Mouse (Mus musculus) liver, embryonic 14.5 days (tissue): Measurements from ENCODE around the gene Ints3. TPM values are rescaled to one million over a fixed set of nuclear protein-coding genes. Genes with fewer than 3 reads are reported as not detected.
"Not testable (repeated sequence)": the region's sequence is repeated elsewhere in the genome, so short reads cannot be mapped to it uniquely, and the experiment has no call there.

ENCODE experiments used
- ATAC-seq: fragments of 200-750 bp; cut with Nextera tagmentation; 2 replicates; pipeline ENCODE4 v1.8.0; 2017; ENCODE audit warnings: moderate number of reproducible peaks, mild to moderate bottlenecking, moderate library complexity; ENCODE audit not compliant: insufficient read depth
- DNase-seq, 3 experiments: peaks; one replicate each; pipeline ENCODE4 v3.0.0-alpha.2; 2012 to 2013; ENCODE audit warnings: low read depth in 3 of 3, low spot score in 3 of 3
- H3K27ac ChIP-seq: fragments of 300-500 bp; sonication (generic); 2 replicates; pipeline ENCODE4 v1.5.1; 2014; ENCODE audit warnings: moderate library complexity, mild to moderate bottlenecking, control low read depth, inconsistent platforms
- H3K27me3 ChIP-seq: fragments of 300-500 bp; sonication (generic); 2 replicates; pipeline ENCODE4 v1.6.1; 2014; ENCODE audit warnings: mild to moderate bottlenecking, low read length, moderate library complexity; ENCODE audit not compliant: control insufficient read depth, insufficient read depth
- H3K36me3 ChIP-seq: fragments of 300-500 bp; sonication (generic); replicated peaks from 2 replicates; pipeline ENCODE4 v1.6.1; 2014; ENCODE audit warnings: low read depth; ENCODE audit not compliant: control insufficient read depth, insufficient read depth
- H3K4me1 ChIP-seq, 2 experiments: fragments of 200-500 bp in 1 of 2; fragments of 300-500 bp in 1 of 2; sonication (generic) in 1 of 2; replicated peaks; 2 replicates each; pipeline ENCODE4 v1.6.1; 2012 to 2014; ENCODE audit warnings: antibody characterized with exemption in 1 of 2, inconsistent platforms in 1 of 2, low read length in 1 of 2; ENCODE audit not compliant: control insufficient read depth in 2 of 2, insufficient read depth in 2 of 2
- H3K4me2 ChIP-seq: fragments of 300-500 bp; sonication (generic); 2 replicates; pipeline ENCODE4 v1.6.1; 2014; ENCODE audit warnings: low read depth, mild to moderate bottlenecking, control low read depth, moderate library complexity
- H3K4me3 ChIP-seq, 2 experiments: fragments of 200-500 bp in 1 of 2; fragments of 300-500 bp in 1 of 2; sonication (generic) in 1 of 2; 2 replicates each; pipeline ENCODE4 v1.5.1; 2012 to 2014; ENCODE audit warnings: low read depth in 2 of 2, low read length in 2 of 2, mild to moderate bottlenecking in 2 of 2, control low read depth in 1 of 2, inconsistent platforms in 1 of 2, moderate library complexity in 1 of 2; ENCODE audit not compliant: insufficient read depth in 1 of 2
- H3K9ac ChIP-seq: fragments of 300-500 bp; sonication (generic); replicated peaks from 2 replicates; pipeline ENCODE4 v1.6.1; 2014; ENCODE audit warnings: mild to moderate bottlenecking, control low read depth, moderate library complexity
- H3K9me3 ChIP-seq: fragments of 300-500 bp; sonication (generic); 2 replicates; pipeline ENCODE4 v1.6.1; 2016; ENCODE audit warnings: low read length, mixed read lengths; ENCODE audit not compliant: control insufficient read depth
- CTCF ChIP-seq: IDR thresholded peaks from 2 replicates; pipeline ENCODE4 v1.5.1; 2016; ENCODE audit warnings: antibody characterized with exemption, low read depth, control low read depth
- EP300 ChIP-seq: IDR thresholded peaks from 2 replicates; pipeline ENCODE4 v1.6.1; 2016; ENCODE audit warnings: antibody characterized with exemption, low read depth
- WGBS: fragments of 180-500 bp; shearing (Covaris S2); extraction: QIAGEN DNeasy Blood & Tissue Kit; methylation state at CpG from one replicate; pipeline ENCODE4 v1.1.7; 2014; ENCODE audit not compliant: insufficient replicate concordance; 5-methylcytosine and 5-hydroxymethylcytosine counted together
- polyA plus RNA-seq, 2 experiments: library from polyadenylated mRNA; depleted of rRNA in 1 of 2; stranded (reverse) in 1 of 2; unstranded in 1 of 2; fragments of >200 nt; fragmentation: Nextera tagmentation in 1 of 2; extraction: Ambion mirVana in 1 of 2; gene quantifications; 2 replicates each; pipeline versions ENCODE4 v1.2.1 to v1.2.3; 2012 to 2014

The Ints3 gene
- polyA plus RNA-seq, 2 experiments, result 6.6 to 12.7 TPM

DNA sequence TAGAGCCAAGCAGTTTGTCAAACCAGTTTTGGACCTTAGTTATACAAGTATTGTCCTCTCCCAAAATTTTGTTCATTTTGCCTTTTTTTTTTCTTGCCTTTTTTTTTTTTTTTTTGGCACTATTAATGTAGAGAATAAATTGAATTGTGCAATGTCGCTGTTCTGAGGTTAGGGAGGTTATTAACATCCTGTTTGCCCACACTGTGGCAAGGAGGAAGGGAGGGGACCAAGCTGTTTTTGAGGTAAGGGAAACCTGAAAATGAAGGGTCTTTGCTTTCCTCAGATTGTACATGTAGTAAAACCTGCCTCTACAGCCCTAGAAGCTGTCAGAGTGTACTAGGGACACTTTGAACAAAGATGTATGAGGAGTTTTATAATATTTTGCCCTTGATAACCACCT lies 74.2 kb downstream of the Ints3 start:
- H3K36me3 ChIP-seq, result peaks cover 33% of the 10 kb centered on the region
- no peaks in the 10 kb centered on the region for H3K9me3 ChIP-seq
- DNase-seq (no peak), ATAC-seq (no peak)
- no peaks in the 10 kb centered on the region for H3K27me3 ChIP-seq
- no peak overlapping the region for H3K4me2 ChIP-seq
- no peak overlapping the region for H3K9ac ChIP-seq
- TF ChIP-seq EP300 (no peak), CTCF (no peak)
- H3K27ac ChIP-seq, result no peak overlapping the region
- no peak overlapping the region for H3K4me3 ChIP-seq
- peaks cover 2 to 4% of the 10 kb centered on the region in 2 experiments; a peak in 2 of 4 replicates for H3K4me1 ChIP-seq
- 72% methylated on average over 1 of the region's 1 CpGs for WGBS

DNA sequence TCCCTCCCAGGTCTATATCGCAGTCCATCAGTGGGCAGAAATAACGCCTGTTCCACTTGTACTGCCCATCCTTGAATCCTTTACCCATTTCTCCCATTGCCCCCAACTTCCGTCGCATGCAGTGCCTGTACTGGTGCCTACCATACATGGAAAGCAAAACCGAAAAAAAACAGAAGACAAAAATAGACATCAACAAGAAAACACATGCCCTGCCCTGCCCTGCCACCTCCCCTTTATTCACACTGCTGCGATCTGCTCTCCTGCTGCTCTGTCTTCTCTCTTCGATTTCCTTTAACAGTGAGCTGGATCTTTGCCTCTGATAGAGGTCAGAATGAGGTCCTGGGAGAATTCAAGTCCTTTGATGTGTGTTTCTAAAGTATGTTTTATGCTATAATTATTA lies 75.5 kb downstream of the Ints3 start:
- H3K4me2 ChIP-seq, result no peak overlapping the region
- TF ChIP-seq EP300 (no peak), CTCF (no peak)
- H3K27me3 ChIP-seq, result no peaks in the 10 kb centered on the region
- no peak overlapping the region for H3K27ac ChIP-seq
- WGBS, result 81% methylated on average over 7 of the region's 7 CpGs
- H3K4me1 ChIP-seq, result no peaks in the 10 kb centered on the region
- H3K4me3 ChIP-seq, result no peak overlapping the region
- ATAC-seq (no peak), DNase-seq (no peak)
- H3K9ac ChIP-seq, result no peak overlapping the region
- no peaks in the 10 kb centered on the region for H3K9me3 ChIP-seq
- H3K36me3 ChIP-seq, result peaks cover 46% of the 10 kb centered on the region

DNA sequence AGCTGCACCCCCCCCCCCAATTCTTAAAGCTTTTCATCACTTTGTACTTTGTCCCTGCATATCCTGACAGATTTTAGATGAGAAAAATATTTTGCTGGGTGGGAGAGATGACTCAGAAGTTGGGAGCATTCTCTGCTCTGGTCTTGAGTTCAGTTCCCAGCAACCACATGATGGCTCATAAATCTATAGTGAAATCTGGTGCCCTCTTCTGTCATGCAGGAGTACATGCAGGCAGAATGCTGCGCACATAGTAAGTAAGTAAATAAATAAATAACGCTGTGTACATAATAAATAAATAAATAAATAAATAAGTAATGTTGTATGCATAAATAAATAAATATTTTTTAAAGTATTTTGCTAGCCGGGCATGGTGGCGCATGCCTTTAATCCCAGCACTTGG lies 85.6 kb downstream of the Ints3 start:
- no peak overlapping the region for H3K9ac ChIP-seq
- H3K9me3 ChIP-seq, result no peaks in the 10 kb centered on the region
- no peak overlapping the region for H3K4me3 ChIP-seq
- no peak overlapping the region for H3K27ac ChIP-seq
- ATAC-seq (no peak), DNase-seq (no peak)
- WGBS, result 92% methylated on average over 4 of the region's 4 CpGs
- peaks cover 41% of the 10 kb centered on the region for H3K36me3 ChIP-seq
- H3K27me3 ChIP-seq, result no peaks in the 10 kb centered on the region
- TF ChIP-seq EP300 (no peak), CTCF (no peak; the same call in 1 of the 2 replicates)
- no peaks in the 10 kb centered on the region for H3K4me1 ChIP-seq
- H3K4me2 ChIP-seq, result no peak overlapping the region

DNA sequence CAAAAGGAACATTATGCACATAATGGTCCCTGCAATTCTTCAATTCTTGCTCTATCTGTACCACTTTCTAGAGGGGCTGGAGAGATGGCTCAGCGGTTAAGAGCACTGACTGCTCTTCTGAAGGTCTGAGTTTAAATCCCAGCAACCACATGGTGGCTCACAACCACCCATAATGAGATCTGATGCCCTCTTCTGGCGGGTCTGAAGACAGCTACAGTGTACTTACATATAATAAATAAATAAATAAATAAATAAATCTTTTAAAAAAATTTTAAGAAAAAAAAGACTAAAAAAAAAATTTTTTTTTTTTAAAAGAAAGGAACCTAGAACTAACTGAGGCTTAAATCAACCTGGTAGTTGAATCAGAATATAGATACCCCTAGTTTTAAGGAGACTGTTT lies 90.6 kb downstream of the Ints3 start:
- not testable (repeated sequence) for H3K4me3 ChIP-seq, H3K4me1 ChIP-seq, DNase-seq, H3K9me3 ChIP-seq, ATAC-seq, H3K9ac ChIP-seq, H3K27ac ChIP-seq, H3K27me3 ChIP-seq, H3K4me2 ChIP-seq
- peak; percentile 20; the same call in 1 of the 2 replicates for TF ChIP-seq CTCF
- WGBS, result 52% methylated on average over 2 of the region's 2 CpGs
- peaks cover 21% of the 10 kb centered on the region for H3K36me3 ChIP-seq

Other genes starting within 250 kb of the Ints3 start
- 1,231 and 1,357 TPM in 2 replicates for gene Rps27, start 220.0 kb downstream of the Ints3 start, polyA plus RNA-seq (2012; rRNA removed)
- gene Rps27, start 220.0 kb downstream of the Ints3 start, polyA plus RNA-seq (2014; fragmentation: Nextera tagmentation; extraction: Ambion mirVana), result 948 and 959 TPM in 2 replicates
- 2.0 and 4.3 TPM in 2 replicates for gene Rab13, start 219.9 kb downstream of the Ints3 start, polyA plus RNA-seq (2012; rRNA removed)
- gene Rab13, start 219.9 kb downstream of the Ints3 start, polyA plus RNA-seq (2014; fragmentation: Nextera tagmentation; extraction: Ambion mirVana), result 1.9 and 2.9 TPM in 2 replicates
- gene Jtb, start 202.0 kb downstream of the Ints3 start, polyA plus RNA-seq (2012; rRNA removed), result 18.8 and 21.2 TPM in 2 replicates
- 48.8 and 55.9 TPM in 2 replicates for gene Jtb, start 202.0 kb downstream of the Ints3 start, polyA plus RNA-seq (2014; fragmentation: Nextera tagmentation; extraction: Ambion mirVana)
- gene Creb3l4, start 190.1 kb downstream of the Ints3 start, polyA plus RNA-seq (2012; rRNA removed), result 0.15 and 0.27 TPM in 2 replicates
- gene Creb3l4, start 190.1 kb downstream of the Ints3 start, polyA plus RNA-seq (2014; fragmentation: Nextera tagmentation; extraction: Ambion mirVana), result 0.24 and 0.28 TPM in 2 replicates
- 9.8 and 10.8 TPM in 2 replicates for gene Slc39a1, start 185.4 kb downstream of the Ints3 start, polyA plus RNA-seq (2012; rRNA removed)
- 24.1 and 24.9 TPM in 2 replicates for gene Slc39a1, start 185.4 kb downstream of the Ints3 start, polyA plus RNA-seq (2014; fragmentation: Nextera tagmentation; extraction: Ambion mirVana)
- 7.6 and 8.9 TPM in 2 replicates for gene Crtc2, start 179.5 kb downstream of the Ints3 start, polyA plus RNA-seq (2012; rRNA removed)
- 3.2 TPM in 2 replicates for gene Crtc2, start 179.5 kb downstream of the Ints3 start, polyA plus RNA-seq (2014; fragmentation: Nextera tagmentation; extraction: Ambion mirVana)
- 3.9 and 4.6 TPM in 2 replicates for gene Dennd4b, start 168.4 kb downstream of the Ints3 start, polyA plus RNA-seq (2012; rRNA removed)
- 1.0 and 1.6 TPM in 2 replicates for gene Dennd4b, start 168.4 kb downstream of the Ints3 start, polyA plus RNA-seq (2014; fragmentation: Nextera tagmentation; extraction: Ambion mirVana)
- gene Gatad2b, start 140.4 kb downstream of the Ints3 start, polyA plus RNA-seq (2012; rRNA removed), result 4.4 and 5.6 TPM in 2 replicates
- 2.2 and 3.2 TPM in 2 replicates for gene Gatad2b, start 140.4 kb downstream of the Ints3 start, polyA plus RNA-seq (2014; fragmentation: Nextera tagmentation; extraction: Ambion mirVana)
- gene Slc27a3, start 43.7 kb downstream of the Ints3 start, polyA plus RNA-seq (2012; rRNA removed), result 2.1 TPM in 2 replicates
- 0.76 and 1.0 TPM in 2 replicates for gene Slc27a3, start 43.7 kb downstream of the Ints3 start, polyA plus RNA-seq (2014; fragmentation: Nextera tagmentation; extraction: Ambion mirVana)
- gene Npr1, start 32.2 kb upstream of the Ints3 start, polyA plus RNA-seq (2012; rRNA removed), result 6.5 and 7.2 TPM in 2 replicates
- gene Npr1, start 32.2 kb upstream of the Ints3 start, polyA plus RNA-seq (2014; fragmentation: Nextera tagmentation; extraction: Ambion mirVana), result 2.8 and 4.0 TPM in 2 replicates
- gene Ilf2, start 42.5 kb upstream of the Ints3 start, polyA plus RNA-seq (2012; rRNA removed), result 23.3 and 34.5 TPM in 2 replicates
- 46.5 and 48.9 TPM in 2 replicates for gene Ilf2, start 42.5 kb upstream of the Ints3 start, polyA plus RNA-seq (2014; fragmentation: Nextera tagmentation; extraction: Ambion mirVana)
- gene Snapin, start 57.4 kb upstream of the Ints3 start, polyA plus RNA-seq (2012; rRNA removed), result 7.4 and 9.3 TPM in 2 replicates
- gene Snapin, start 57.4 kb upstream of the Ints3 start, polyA plus RNA-seq (2014; fragmentation: Nextera tagmentation; extraction: Ambion mirVana), result 17.0 and 18.7 TPM in 2 replicates
- gene Chtop, start 75.9 kb upstream of the Ints3 start, polyA plus RNA-seq (2012; rRNA removed), result 33.6 and 49.9 TPM in 2 replicates
- 29.7 and 32.7 TPM in 2 replicates for gene Chtop, start 75.9 kb upstream of the Ints3 start, polyA plus RNA-seq (2014; fragmentation: Nextera tagmentation; extraction: Ambion mirVana)
- 9.2 and 14.9 TPM in 2 replicates for gene S100a1, start 80.8 kb upstream of the Ints3 start, polyA plus RNA-seq (2012; rRNA removed)
- gene S100a1, start 80.8 kb upstream of the Ints3 start, polyA plus RNA-seq (2014; fragmentation: Nextera tagmentation; extraction: Ambion mirVana), result 20.8 and 27.1 TPM in 2 replicates
- 7.4 and 11.1 TPM in 2 replicates for gene S100a13, start 80.8 kb upstream of the Ints3 start, polyA plus RNA-seq (2012; rRNA removed)
- 18.0 and 19.7 TPM in 2 replicates for gene S100a13, start 80.8 kb upstream of the Ints3 start, polyA plus RNA-seq (2014; fragmentation: Nextera tagmentation; extraction: Ambion mirVana)
- 0.11 and 0.13 TPM in 2 replicates for gene S100a14, start 93.2 kb upstream of the Ints3 start, polyA plus RNA-seq (2012; rRNA removed)
- gene S100a14, start 93.2 kb upstream of the Ints3 start, polyA plus RNA-seq (2014; fragmentation: Nextera tagmentation; extraction: Ambion mirVana), result not detected in 2 replicates
- gene S100a16, start 103.6 kb upstream of the Ints3 start, polyA plus RNA-seq (2012; rRNA removed), result 12.3 and 15.5 TPM in 2 replicates
- gene S100a16, start 103.6 kb upstream of the Ints3 start, polyA plus RNA-seq (2014; fragmentation: Nextera tagmentation; extraction: Ambion mirVana), result 24.1 and 24.9 TPM in 2 replicates
- not detected in 2 replicates for gene S100a3, start 127.0 kb upstream of the Ints3 start, polyA plus RNA-seq (2012; rRNA removed)
- gene S100a3, start 127.0 kb upstream of the Ints3 start, polyA plus RNA-seq (2014; fragmentation: Nextera tagmentation; extraction: Ambion mirVana), result 0.20 TPM in 1 of 2 replicates, not detected in the other
- not detected in 2 replicates for gene S100a2, start 156.6 kb upstream of the Ints3 start, polyA plus RNA-seq (2012; rRNA removed)
- gene S100a2, start 156.6 kb upstream of the Ints3 start, polyA plus RNA-seq (2014; fragmentation: Nextera tagmentation; extraction: Ambion mirVana), result not detected in 2 replicates
- not detected in 2 replicates for gene Gm42674, start 168.3 kb upstream of the Ints3 start, polyA plus RNA-seq (2012; rRNA removed)
- gene Gm42674, start 168.3 kb upstream of the Ints3 start, polyA plus RNA-seq (2014; fragmentation: Nextera tagmentation; extraction: Ambion mirVana), result not detected in 2 replicates
- gene S100a4, start 170.1 kb upstream of the Ints3 start, polyA plus RNA-seq (2012; rRNA removed), result 1.0 and 2.0 TPM in 2 replicates
- gene S100a4, start 170.1 kb upstream of the Ints3 start, polyA plus RNA-seq (2014; fragmentation: Nextera tagmentation; extraction: Ambion mirVana), result 0.73 and 1.0 TPM in 2 replicates
- gene S100a5, start 174.9 kb upstream of the Ints3 start, polyA plus RNA-seq (2012; rRNA removed), result not detected in 2 replicates
- gene S100a5, start 174.9 kb upstream of the Ints3 start, polyA plus RNA-seq (2014; fragmentation: Nextera tagmentation; extraction: Ambion mirVana), result not detected in 2 replicates
- gene S100a6, start 179.3 kb upstream of the Ints3 start, polyA plus RNA-seq (2012; rRNA removed), result 3.4 and 5.4 TPM in 2 replicates
- gene S100a6, start 179.3 kb upstream of the Ints3 start, polyA plus RNA-seq (2014; fragmentation: Nextera tagmentation; extraction: Ambion mirVana), result 7.2 and 13.6 TPM in 2 replicates
- gene S100a7a, start 220.4 kb upstream of the Ints3 start, polyA plus RNA-seq (2012; rRNA removed), result not detected in 2 replicates
- not detected in 2 replicates for gene S100a7a, start 220.4 kb upstream of the Ints3 start, polyA plus RNA-seq (2014; fragmentation: Nextera tagmentation; extraction: Ambion mirVana)
- gene S100a8, start 235.4 kb upstream of the Ints3 start, polyA plus RNA-seq (2012; rRNA removed), result 203 and 418 TPM in 2 replicates
- 838 and 1,223 TPM in 2 replicates for gene S100a8, start 235.4 kb upstream of the Ints3 start, polyA plus RNA-seq (2014; fragmentation: Nextera tagmentation; extraction: Ambion mirVana)